Mouse (Mus musculus): ENCODE results near the gene Hhat.
A peak's percentile ranks its signal among the peaks of the same experiment; 100 is the strongest.

Gene Hhat

DNA sequence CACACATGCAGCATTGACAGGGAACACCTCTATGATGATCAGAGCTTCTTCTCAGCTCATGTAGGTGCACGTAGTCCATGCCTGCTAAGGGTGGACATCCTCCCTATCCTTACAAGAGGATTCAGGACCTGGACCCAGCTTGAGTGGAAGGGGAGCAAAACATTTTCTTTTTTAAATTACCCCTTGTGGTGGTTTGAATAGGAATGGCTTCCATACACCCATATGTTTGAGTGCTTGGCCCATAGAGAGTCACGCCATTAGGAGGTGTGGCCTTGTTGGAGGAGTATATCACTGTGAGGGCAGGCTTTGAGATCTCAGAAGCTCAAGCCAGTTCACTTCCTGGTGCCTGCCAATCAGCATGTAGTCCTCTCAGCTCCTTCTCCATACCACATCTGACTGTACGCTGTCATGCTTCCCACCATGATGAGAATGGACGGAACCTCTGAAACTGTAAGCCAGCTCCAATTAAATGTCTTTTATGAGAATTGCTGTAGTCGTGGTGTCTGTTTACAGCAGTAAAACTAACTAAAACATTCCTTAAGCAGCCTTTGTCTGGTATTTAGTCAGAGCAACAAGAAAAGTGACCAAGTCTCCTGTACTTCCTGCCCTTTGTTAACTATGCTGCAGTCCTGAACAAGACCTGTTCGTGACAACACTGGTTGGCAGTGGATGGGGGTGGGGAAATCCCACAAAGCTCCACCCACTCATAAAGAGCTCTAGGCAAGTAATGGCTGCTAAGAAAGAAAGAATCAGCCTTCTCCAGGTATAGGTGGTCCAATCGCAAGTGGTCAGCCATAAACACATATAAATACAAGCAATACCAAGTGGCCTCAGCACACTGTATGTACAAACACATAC, 28.4 kb downstream of the Hhat start:
- no peak for DNase-seq

GRCm38 (mm10) chr1:192741896-192742295, 29.1 kb downstream of the Hhat start:
- no peak for DNase-seq

DNA sequence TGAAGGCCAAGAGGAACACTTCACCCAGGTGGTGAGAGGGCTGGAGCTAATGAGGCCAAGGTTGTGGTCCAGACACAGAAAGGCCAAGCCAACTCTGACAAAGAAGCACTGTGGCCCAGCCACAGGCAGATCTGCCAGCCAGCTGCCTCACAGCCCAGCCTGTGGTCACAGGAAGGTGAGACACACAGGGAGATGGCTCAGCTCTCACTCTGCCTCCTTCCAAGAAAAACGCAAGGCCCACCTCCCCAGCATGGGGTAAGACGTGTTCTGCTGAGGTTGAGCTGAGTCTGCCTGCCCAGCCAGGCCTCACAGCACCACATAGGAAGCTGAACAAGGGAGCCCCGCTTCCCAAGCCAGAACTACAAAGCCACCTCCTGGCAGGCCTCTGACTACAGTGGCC, 34.5 kb downstream of the Hhat start:
- no peak for DNase-seq

DNA sequence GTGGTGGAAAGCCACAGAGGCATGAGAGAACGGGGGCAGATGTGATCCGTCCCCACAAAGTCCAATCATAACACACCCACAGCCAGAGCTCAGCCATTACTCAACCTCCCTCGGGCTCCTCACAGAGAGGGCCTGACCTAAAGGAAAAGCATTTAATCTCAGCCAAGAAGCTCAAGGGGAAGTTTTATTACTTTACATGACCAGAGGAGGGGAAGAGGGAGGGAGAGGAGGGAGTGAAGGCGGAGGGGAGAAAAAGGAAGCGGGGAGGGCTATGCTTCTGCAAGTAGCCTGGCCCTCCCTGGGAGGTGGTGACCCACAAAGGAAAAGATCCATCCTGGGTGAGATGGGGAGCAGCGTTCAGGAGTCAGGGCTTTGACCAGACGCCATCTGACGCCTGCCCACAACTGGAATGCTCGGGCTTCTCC, 35.0 kb downstream of the Hhat start:
- DNase-seq, result peak; percentile 26

DNA sequence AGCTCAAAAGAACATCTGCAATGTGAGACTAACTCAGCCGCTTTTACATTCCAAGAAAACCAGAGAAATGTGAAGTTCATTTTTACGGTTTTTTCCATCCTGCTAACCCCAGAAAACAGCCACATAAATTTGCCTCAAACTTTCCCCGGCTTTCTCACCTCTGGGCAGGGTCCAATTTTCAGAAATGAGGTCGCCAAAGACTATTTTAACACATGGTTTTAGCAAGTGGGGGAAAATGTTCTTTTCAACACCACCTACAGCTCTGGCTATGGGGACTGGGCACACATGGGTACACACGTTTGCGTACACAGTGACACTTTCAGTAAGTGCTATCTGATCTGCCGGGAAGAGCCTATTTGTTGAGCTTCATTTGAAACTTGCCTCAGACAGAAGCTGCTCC, 40.5 kb downstream of the Hhat start:
- no peak for DNase-seq

DNA sequence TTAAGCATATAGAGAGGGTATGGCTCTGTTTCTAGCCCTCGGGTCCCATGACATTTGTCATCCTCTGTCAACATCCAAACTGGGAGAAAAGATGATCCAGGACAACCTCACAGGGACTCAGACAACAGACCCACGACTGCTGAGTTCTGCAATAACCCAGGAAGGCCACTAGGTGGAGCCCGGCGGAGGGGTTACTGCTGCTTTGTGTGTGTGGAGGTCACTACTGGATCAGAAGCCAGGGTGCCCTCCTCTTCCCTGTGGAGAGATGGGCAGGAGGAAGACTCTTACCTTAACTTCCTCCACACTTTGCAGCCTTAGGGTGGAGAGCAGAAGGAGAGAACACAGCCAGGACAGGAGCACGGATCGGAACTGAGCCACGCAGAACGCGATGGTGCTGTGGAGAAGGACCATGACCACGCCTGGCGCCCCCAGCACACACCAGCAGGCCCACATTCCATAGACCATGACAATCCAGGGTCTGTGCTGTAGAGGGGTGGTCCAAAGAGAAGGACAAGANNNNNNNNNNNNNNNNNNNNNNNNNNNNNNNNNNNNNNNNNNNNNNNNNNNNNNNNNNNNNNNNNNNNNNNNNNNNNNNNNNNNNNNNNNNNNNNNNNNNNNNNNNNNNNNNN, 43.9 kb downstream of the Hhat start:
- DNase-seq, result peak; percentile 74

DNA sequence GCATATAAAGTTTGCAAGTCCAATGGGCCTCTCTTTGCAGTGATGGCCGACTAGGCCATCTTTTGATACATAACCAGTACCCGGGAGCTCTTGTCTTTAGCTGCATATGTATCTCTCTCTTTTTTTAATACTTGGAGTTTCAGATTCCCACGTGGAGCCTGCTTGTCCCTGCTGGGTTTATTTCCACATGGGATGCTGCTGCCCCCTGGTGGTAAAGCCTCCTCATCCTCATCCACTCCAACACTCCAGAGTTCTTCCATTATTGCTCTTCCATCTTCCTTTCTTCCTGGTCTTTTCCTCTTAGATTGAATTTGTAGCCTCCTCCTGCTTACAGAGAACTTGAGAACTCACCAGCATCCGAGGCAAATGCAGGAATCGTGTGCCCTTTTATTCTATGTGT, 48.9 kb downstream of the Hhat start:
- peak; percentile 74 for DNase-seq

DNA sequence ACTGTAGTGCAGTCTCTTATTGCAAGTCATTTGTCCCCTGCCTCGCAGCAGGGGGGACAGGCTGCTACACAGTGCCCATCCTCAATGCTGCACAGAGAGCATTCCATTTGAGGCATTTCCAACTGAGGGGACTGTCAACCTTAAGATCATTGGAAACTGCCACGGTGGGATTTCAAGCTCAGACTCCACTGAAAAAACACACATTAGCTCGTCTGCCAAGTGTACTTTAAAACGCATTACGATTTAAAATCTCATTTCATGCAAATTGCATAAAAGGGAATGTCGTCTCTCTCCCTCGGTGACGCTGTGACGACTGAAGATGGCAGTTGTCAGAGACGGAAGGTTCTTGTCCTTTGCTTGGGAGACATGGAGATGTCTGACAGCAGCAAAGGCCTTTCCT, 50.9 kb downstream of the Hhat start:
- DNase-seq, result no peak

DNA sequence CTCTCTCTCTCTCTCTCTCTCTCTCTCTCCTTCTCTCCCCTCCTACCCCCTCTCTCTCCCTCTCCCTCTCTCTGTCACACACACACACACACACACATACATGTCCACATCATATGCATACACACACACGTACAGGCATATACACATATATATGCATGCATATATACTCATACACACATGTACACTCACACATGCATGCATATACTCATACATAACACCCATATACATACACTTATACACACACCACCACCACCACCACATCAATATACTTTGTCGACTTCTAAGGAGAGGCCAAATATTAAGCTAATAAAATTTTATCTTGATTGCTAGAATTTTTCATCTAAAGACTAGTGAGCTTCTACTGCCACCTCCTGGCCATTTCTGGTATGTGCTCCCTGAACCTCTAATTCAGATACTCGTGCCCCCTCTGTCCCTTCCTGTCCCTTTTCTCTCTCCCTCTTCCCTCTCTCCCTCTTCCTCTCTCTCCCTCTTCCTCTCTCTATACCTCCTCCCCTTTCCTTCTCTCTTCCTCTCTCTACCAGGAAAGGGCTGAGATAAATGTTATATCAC, 59.2 kb downstream of the Hhat start:
- DNase-seq, result peak; percentile 73

GRCm38 (mm10) chr1:192700339-192701073, 70.5 kb downstream of the Hhat start:
- no peak for DNase-seq

DNA sequence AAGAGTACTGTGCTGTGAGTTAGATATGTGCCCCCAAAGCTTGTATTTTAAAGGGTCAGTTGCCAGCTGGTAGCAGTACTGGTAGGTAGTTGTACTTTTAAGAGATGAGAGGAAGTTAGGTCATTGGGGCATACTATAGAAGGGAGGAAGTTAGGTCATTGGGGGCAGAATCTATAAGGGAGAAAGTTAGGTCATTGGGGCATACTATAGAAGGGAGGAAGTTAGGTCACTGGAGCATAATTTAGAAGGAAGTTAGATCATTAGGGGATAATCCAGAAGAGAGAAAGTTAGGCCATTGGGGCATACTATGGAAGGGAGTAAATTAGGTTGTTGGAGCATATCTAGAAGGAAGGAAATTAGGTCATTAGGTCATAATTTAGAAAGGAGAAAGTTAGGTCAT, 71.9 kb downstream of the Hhat start:
- no peak for DNase-seq

- peak; percentile 5 for DNase-seq
Measured at GRCm38 (mm10) chr1:192696371-192696863, 74.6 kb downstream of the Hhat start.

GRCm38 (mm10) chr1:192693644-192694043, 77.4 kb downstream of the Hhat start:
- no peak for DNase-seq

GRCm38 (mm10) chr1:192692982-192693381, 78.0 kb downstream of the Hhat start:
- DNase-seq, result no peak

GRCm38 (mm10) chr1:192682219-192682951, 88.6 kb downstream of the Hhat start:
- DNase-seq, result no peak

DNA sequence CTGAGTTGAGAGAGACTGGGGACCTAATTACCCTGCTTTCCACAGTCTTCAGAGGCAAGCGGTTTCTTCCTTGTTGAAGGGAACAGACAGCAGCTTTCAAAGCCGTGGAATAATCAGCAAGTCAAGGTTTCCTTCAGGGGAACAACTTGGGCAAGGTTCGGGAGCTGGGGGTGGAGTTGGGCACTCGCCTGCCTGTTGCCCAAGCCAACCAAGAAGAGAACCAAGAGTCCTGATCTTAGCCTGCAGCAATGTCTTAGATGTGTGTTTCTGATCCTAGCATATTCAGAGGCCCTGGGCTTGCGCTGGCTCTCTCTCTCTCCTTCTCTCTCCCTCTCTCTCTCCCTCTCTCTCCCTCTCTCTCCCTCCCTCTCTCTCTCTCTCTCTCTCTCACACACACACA, 93.8 kb downstream of the Hhat start:
- no peak for DNase-seq

DNA sequence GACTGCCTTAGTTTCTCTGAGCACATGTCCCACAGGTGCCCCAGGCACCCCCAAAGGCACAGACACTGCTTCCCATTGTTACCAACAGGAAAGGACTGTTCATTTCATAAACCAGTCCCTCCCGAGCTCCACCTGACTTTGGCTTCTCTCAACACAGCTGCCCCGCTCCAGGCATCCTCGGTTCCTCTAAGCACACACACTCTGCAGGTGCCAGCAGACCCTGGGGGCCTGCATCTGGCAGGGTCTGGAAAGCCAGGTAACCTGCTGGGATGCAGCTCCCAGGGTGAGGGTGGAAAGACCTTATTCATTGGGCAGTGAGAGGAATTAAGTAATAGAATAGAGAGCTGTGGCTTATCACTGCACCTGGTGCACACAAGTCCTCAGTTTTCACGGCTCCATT, 107.4 kb downstream of the Hhat start:
- no peak for DNase-seq

DNA sequence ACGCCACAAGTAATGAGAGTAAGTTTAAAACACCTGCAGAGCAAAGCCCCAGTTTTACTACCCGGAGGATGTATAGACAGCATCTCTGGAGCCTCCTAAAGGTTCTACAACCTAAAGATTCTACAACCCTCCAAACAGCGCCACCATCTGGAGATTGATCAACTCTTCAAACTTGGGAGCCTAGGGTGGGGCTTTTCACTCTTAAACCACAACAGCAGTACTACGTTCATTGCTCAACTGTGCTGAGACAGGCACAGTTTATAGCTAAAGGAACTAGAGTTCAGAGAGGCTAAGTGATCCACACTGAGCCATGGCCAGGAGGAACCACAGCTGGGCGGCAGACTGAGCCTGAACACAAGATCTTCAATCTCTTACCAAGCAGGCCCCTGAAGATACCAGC, 107.9 kb downstream of the Hhat start:
- DNase-seq, result no peak

GRCm38 (mm10) chr1:192661612-192662011, 109.4 kb downstream of the Hhat start:
- peak; percentile 15 for DNase-seq

- DNase-seq, result no peak
Measured at GRCm38 (mm10) chr1:192657417-192657816, 113.6 kb downstream of the Hhat start.

DNA sequence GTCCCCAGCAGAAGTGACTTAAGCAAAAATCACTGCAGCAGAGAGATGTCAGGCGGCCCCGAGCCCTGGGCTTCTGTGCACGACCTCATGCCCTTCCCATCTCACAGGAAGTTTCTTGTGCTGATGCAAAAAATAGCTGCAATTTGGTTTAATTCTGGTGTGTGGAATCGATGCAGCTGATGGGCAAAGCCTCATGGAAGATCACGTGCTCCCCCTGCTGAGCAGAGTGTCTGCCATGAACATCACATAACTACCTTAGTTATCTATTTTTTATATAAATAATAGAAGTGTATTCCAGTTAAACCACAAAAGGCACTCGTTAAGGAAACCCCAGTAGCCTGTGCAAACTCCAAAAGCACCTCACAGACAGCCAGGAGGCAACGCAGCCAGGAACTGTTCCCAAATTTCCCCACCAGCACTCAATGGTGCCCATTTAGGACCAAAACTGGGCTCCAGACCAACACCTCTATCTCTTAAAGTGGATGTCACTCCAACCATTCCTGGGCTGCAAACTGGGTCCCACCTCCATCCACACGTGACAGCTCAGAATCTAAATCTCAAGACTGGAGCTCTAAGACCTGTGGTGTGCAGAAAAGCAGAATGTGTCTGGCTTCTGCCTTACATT, 118.9 kb downstream of the Hhat start:
- DNase-seq, result no peak

GRCm38 (mm10) chr1:192650586-192650985, 120.4 kb downstream of the Hhat start:
- DNase-seq, result no peak

All from lung, postnatal 10 days (tissue).